Mouse (Mus musculus): ENCODE measurements around the gene Tbc1d10a. TPM values are rescaled to one million over a fixed set of nuclear protein-coding genes. Genes with fewer than 3 reads are reported as not detected.

Gene Tbc1d10a
- polyA plus RNA-seq, 1 experiment = 18.8 TPM

GRCm38 (mm10) chr11:4206563-4206962, 20.0 kb downstream of the Tbc1d10a start:
- H3K4me3 ChIP-seq = no peak overlapping the region
- H3K36me3 ChIP-seq (ENCODE audit: control insufficient read depth, insufficient read depth) = peaks cover 3% of the 10 kb centered on the region
- no peaks in the 10 kb centered on the region for H3K27me3 ChIP-seq (ENCODE audit: control insufficient read depth, insufficient read depth, insufficient read length)
- TF ChIP-seq MAX (IDR thresholded peaks at IDR 0.05; ENCODE audit: low read depth) (no peak), MYOD1 (IDR thresholded peaks at IDR 0.05; ENCODE audit: control insufficient read depth in 1 of 3, insufficient read length in 2 of 3, low read depth in 2 of 3) (no peak), SRF (IDR thresholded peaks at IDR 0.05; ENCODE audit: control insufficient read depth, insufficient read length, low read depth) (no peak), E2F4 (IDR thresholded peaks at IDR 0.05; ENCODE audit: insufficient read depth) (no peak), POLR2A (IDR thresholded peaks at IDR 0.05; ENCODE audit: insufficient read length, low read depth) (no peak), USF1 (IDR thresholded peaks at IDR 0.05; ENCODE audit: low read depth) (no peak), MYOG (IDR thresholded peaks at IDR 0.05; ENCODE audit: control insufficient read depth in 1 of 3, insufficient read depth in 1 of 3, insufficient read length in 2 of 3, low read depth in 2 of 3) (no peak), TCF3 (IDR thresholded peaks at IDR 0.05; ENCODE audit: insufficient read length, low read depth) (no peak), REST (IDR thresholded peaks at IDR 0.05; ENCODE audit: insufficient read depth, insufficient read length) (no peak), TCF12 (IDR thresholded peaks at IDR 0.05; ENCODE audit: insufficient read depth, poor library complexity, severe bottlenecking) (no peak), POLR2AphosphoS2 (IDR thresholded peaks at IDR 0.05; ENCODE audit: insufficient read length, low read depth) (no peak), CEBPB (IDR thresholded peaks at IDR 0.05; ENCODE audit: insufficient read depth, poor library complexity, severe bottlenecking) (no peak)
- peaks cover 3% of the 10 kb centered on the region for H3K79me2 ChIP-seq (ENCODE audit: control insufficient read depth, insufficient read depth)
- H3K4me2 ChIP-seq (ENCODE audit: low read depth) = no peak overlapping the region
- no peak overlapping the region for H3ac ChIP-seq (ENCODE audit: control insufficient read depth, insufficient read length)

DNA sequence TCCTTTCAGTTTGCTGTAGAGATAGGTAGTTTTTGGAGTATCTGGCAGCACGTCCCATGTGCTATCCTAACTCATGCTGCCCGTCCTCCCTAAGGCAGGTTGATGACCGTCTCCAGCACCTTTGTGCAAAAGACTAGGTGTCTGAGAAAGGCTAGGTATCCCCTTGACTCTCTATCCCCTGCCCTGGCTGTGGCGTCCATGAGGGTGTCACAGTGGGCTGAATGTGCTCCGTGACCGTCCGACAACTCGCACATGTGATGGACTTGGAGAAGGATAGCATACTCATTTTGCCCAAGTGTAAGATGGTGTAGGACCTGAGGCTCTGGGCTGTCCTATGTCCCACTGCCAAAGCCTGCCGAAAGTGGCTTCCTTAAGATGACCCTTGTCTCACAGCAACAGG, 21.1 kb downstream of the Tbc1d10a start:
- Histone ChIP-seq H3ac (ENCODE audit: control insufficient read depth, insufficient read length) (no peak overlapping the region), H3K4me3 (no peak overlapping the region), H3K79me2 (ENCODE audit: control insufficient read depth, insufficient read depth) (no peaks in the 10 kb centered on the region), H3K36me3 (ENCODE audit: control insufficient read depth, insufficient read depth) (peaks cover 9% of the 10 kb centered on the region), H3K27me3 (ENCODE audit: control insufficient read depth, insufficient read depth, insufficient read length) (no peaks in the 10 kb centered on the region), H3K4me2 (ENCODE audit: low read depth) (no peak overlapping the region)
- TF ChIP-seq SRF (IDR thresholded peaks at IDR 0.05; ENCODE audit: control insufficient read depth, insufficient read length, low read depth) (no peak), REST (IDR thresholded peaks at IDR 0.05; ENCODE audit: insufficient read depth, insufficient read length) (no peak), MYOD1 (IDR thresholded peaks at IDR 0.05; ENCODE audit: control insufficient read depth in 1 of 3, insufficient read length in 2 of 3, low read depth in 2 of 3) (no peak), USF1 (IDR thresholded peaks at IDR 0.05; ENCODE audit: low read depth) (no peak), POLR2AphosphoS2 (IDR thresholded peaks at IDR 0.05; ENCODE audit: insufficient read length, low read depth) (no peak), POLR2A (IDR thresholded peaks at IDR 0.05; ENCODE audit: insufficient read length, low read depth) (no peak), TCF12 (IDR thresholded peaks at IDR 0.05; ENCODE audit: insufficient read depth, poor library complexity, severe bottlenecking) (no peak), E2F4 (IDR thresholded peaks at IDR 0.05; ENCODE audit: insufficient read depth) (no peak), MYOG (IDR thresholded peaks at IDR 0.05; ENCODE audit: control insufficient read depth in 1 of 3, insufficient read depth in 1 of 3, insufficient read length in 2 of 3, low read depth in 2 of 3) (no peak), TCF3 (IDR thresholded peaks at IDR 0.05; ENCODE audit: insufficient read length, low read depth) (no peak), MAX (IDR thresholded peaks at IDR 0.05; ENCODE audit: low read depth) (no peak), CEBPB (IDR thresholded peaks at IDR 0.05; ENCODE audit: insufficient read depth, poor library complexity, severe bottlenecking) (no peak)

- no peak overlapping the region for H3K4me3 ChIP-seq
- H3K4me2 ChIP-seq (ENCODE audit: low read depth) = no peak overlapping the region
- no peak for TF ChIP-seq MYOD1 (IDR thresholded peaks at IDR 0.05; ENCODE audit: control insufficient read depth in 1 of 3, insufficient read length in 2 of 3, low read depth in 2 of 3)
- no peak for TF ChIP-seq E2F4 (IDR thresholded peaks at IDR 0.05; ENCODE audit: insufficient read depth)
- TF ChIP-seq POLR2AphosphoS2 (IDR thresholded peaks at IDR 0.05; ENCODE audit: insufficient read length, low read depth) = no peak
- H3K36me3 ChIP-seq (ENCODE audit: control insufficient read depth, insufficient read depth) = peaks cover 9% of the 10 kb centered on the region
- no peaks in the 10 kb centered on the region for H3K27me3 ChIP-seq (ENCODE audit: control insufficient read depth, insufficient read depth, insufficient read length)
- no peaks in the 10 kb centered on the region for H3K79me2 ChIP-seq (ENCODE audit: control insufficient read depth, insufficient read depth)
- H3ac ChIP-seq (ENCODE audit: control insufficient read depth, insufficient read length) = no peak overlapping the region
Observed at GRCm38 (mm10) chr11:4209556-4209955, 23.0 kb downstream of the Tbc1d10a start.

DNA sequence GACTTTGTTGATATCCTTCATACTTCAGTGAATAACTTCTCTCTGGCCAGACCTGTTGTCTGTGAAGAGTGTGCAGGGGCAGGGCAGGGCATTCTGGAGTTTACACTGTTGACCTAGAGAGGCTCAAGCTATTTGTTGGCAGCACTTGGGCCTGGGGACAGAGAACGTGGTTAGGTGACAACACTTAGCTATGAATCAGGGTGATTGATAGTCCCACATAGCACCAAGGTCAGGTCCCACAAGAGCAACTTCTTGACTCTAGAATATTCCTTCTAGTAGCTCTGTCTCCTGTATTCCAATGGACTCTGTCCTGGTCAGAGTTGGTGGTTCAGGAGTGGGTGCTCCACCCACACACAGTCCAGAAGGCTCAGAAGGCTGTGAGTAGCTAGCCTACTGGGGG, 24.2 kb downstream of the Tbc1d10a start:
- Histone ChIP-seq H3K36me3 (ENCODE audit: control insufficient read depth, insufficient read depth) (peaks cover 9% of the 10 kb centered on the region), H3K4me3 (no peak overlapping the region), H3K79me2 (ENCODE audit: control insufficient read depth, insufficient read depth) (no peaks in the 10 kb centered on the region), H3ac (ENCODE audit: control insufficient read depth, insufficient read length) (no peak overlapping the region), H3K4me2 (ENCODE audit: low read depth) (no peak overlapping the region), H3K27me3 (ENCODE audit: control insufficient read depth, insufficient read depth, insufficient read length) (no peaks in the 10 kb centered on the region)
- TF ChIP-seq TCF12 (IDR thresholded peaks at IDR 0.05; ENCODE audit: insufficient read depth, poor library complexity, severe bottlenecking) = no peak
- no peak for TF ChIP-seq SRF (IDR thresholded peaks at IDR 0.05; ENCODE audit: control insufficient read depth, insufficient read length, low read depth)
- no peak for TF ChIP-seq REST (IDR thresholded peaks at IDR 0.05; ENCODE audit: insufficient read depth, insufficient read length)
- no peak for TF ChIP-seq MYOG (IDR thresholded peaks at IDR 0.05; ENCODE audit: control insufficient read depth in 1 of 3, insufficient read depth in 1 of 3, insufficient read length in 2 of 3, low read depth in 2 of 3)

GRCm38 (mm10) chr11:4213107-4213506, 26.5 kb downstream of the Tbc1d10a start:
- Histone ChIP-seq H3K4me3 (no peak overlapping the region), H3K36me3 (ENCODE audit: control insufficient read depth, insufficient read depth) (peaks cover 6% of the 10 kb centered on the region)
- TF ChIP-seq MYOD1 (IDR thresholded peaks at IDR 0.05; ENCODE audit: control insufficient read depth in 1 of 3, insufficient read length in 2 of 3, low read depth in 2 of 3) (no peak), REST (IDR thresholded peaks at IDR 0.05; ENCODE audit: insufficient read depth, insufficient read length) (no peak), USF1 (IDR thresholded peaks at IDR 0.05; ENCODE audit: low read depth) (no peak), TCF3 (IDR thresholded peaks at IDR 0.05; ENCODE audit: insufficient read length, low read depth) (no peak), CEBPB (IDR thresholded peaks at IDR 0.05; ENCODE audit: insufficient read depth, poor library complexity, severe bottlenecking) (no peak), E2F4 (IDR thresholded peaks at IDR 0.05; ENCODE audit: insufficient read depth) (no peak), MAX (IDR thresholded peaks at IDR 0.05; ENCODE audit: low read depth) (no peak), MYOG (IDR thresholded peaks at IDR 0.05; ENCODE audit: control insufficient read depth in 1 of 3, insufficient read depth in 1 of 3, insufficient read length in 2 of 3, low read depth in 2 of 3) (no peak), POLR2AphosphoS2 (IDR thresholded peaks at IDR 0.05; ENCODE audit: insufficient read length, low read depth) (no peak), SRF (IDR thresholded peaks at IDR 0.05; ENCODE audit: control insufficient read depth, insufficient read length, low read depth) (no peak), TCF12 (IDR thresholded peaks at IDR 0.05; ENCODE audit: insufficient read depth, poor library complexity, severe bottlenecking) (no peak), POLR2A (IDR thresholded peaks at IDR 0.05; ENCODE audit: insufficient read length, low read depth) (no peak)

More at GRCm38 (mm10) chr11:4213107-4213506, 26.5 kb downstream of the Tbc1d10a start:
- no peak overlapping the region for H3ac ChIP-seq (ENCODE audit: control insufficient read depth, insufficient read length)
- H3K79me2 ChIP-seq (ENCODE audit: control insufficient read depth, insufficient read depth) = no peaks in the 10 kb centered on the region
- no peak overlapping the region for H3K4me2 ChIP-seq (ENCODE audit: low read depth)
- no peaks in the 10 kb centered on the region for H3K27me3 ChIP-seq (ENCODE audit: control insufficient read depth, insufficient read depth, insufficient read length)

All from myocyte (in vitro differentiated cells).